Mouse (Mus musculus) heart, adult 9 months (tissue): ENCODE data around the gene Hoxd8.

Source experiments
- DNase-seq, 2 experiments: peaks; one replicate each; pipeline ENCODE4 v3.0.0; 2022; ENCODE audit warnings: low spot score in 2 of 2

Gene Hoxd8

DNA sequence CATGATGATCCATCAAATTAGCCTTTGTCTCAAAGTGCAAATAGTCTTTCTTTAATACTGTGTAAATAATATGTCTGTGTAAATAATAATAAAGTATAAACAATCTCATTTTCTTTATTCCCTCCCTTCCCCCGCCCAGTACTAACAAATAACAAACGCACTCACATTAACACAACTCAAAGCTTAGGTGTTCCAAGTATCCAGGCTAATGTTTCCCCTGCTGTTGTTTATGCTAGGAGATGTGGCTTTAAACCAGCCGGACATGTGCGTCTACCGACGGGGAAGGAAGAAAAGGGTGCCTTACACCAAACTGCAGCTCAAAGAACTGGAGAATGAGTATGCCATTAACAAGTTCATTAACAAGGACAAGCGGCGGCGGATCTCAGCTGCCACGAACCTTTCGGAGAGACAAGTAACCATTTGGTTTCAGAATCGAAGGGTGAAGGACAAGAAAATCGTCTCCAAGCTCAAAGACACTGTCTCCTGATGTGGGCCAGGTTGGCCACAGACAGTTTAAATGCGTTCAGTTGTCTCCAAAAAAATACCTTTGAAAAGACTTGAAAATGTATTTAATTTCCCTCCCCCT, 34.7 kb upstream of the Hoxd8 start:
- no peak for DNase-seq

- no peak for DNase-seq
Measured at GRCm38 (mm10) chr2:74670632-74671188, 33.7 kb upstream of the Hoxd8 start.

DNA sequence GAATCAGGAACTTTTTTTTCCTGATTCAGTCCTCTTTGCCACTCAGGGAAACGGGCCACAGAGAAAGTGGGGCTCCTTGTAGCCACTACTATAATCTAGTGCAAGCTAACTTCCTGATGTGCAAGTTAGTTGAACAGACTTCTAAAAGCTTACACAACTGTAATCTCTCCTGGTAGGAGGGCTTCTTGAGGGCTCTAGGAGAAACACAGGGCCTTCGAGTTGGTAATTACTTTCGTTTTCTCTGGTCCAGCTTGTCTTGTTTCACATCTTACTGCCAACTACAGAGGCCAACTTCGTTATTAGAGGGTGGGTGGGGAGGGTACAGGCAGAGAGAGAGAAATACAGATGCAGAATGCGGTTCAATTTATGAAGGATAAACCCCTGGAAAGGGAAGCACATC, 32.6 kb upstream of the Hoxd8 start:
- no peak for DNase-seq

DNA sequence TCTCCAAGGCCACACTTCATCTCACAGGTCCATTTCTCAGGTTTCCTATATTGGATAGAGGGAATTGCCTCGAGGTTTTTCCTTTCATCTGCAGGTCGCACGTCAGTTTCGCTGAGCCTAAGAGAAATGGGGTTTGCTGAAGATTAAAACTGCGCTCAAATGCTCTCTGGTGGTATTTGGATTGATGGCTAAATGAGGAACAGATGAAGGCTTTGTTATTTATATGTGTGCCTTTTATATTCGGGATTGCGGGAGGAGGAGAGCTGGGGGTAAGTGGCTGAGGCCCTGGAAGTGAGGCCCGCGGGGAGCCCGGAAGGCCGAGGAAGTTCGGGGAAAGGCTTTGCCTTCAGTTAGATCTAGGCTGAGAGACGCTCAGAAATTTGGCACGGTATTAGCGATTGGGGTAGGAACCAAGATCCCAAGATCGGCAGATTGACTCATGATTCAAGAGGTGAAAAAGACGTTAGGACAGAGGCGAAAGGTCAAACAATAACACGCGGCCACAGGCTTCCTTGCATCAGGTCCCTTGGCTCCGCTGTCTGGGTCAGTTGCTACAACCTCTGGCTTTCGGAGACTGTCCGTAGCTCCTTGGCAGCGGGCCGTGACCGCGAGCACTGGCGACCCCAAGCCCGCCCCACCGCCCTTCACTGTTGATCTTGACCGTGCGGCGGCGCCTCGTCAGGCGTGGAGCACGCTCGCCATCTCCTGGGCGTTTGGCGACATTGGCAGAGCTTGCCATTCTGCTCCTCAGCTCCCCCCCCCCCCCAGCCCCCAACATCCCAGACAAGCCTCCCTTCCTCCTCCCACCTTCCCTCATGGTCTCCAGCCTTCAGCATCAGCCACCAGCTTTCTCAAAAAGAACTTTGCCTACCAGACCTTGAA, 31.7 kb upstream of the Hoxd8 start:
- DNase-seq = no peak

- DNase-seq = no peak
Measured at GRCm38 (mm10) chr2:74673835-74674425, 30.5 kb upstream of the Hoxd8 start.

- DNase-seq = no peak
Measured at GRCm38 (mm10) chr2:74674881-74675665, 29.3 kb upstream of the Hoxd8 start, which contains the start of gene Hoxd12. Gene Hoxd12, plus strand, starts transcription at chr2:74675013.

DNA sequence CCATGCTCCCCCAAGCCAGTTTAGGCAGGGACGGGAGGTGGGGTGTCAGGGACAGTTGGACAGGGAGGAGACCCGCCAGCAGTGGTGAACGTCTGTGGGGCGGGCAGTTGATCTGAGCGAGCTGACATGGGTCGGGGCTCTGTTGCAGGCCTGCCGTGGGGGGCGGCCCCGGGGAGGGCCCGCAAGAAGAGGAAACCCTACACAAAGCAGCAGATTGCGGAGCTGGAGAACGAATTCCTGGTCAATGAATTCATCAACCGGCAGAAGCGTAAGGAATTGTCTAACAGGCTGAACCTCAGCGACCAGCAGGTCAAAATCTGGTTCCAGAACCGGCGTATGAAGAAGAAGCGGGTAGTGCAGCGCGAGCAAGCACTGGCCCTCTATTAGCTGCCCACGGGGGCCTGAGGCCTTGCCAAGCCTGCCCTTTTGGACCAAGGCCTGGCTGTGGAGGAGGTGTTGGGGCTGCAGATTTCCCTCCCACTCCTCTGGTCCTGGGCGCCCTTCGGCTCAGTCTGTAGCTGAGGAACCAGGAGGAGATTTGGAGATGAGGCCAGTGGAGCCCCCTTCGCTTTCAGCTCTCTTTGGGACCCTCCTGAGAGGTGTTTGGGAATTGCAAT, 28.6 kb upstream of the Hoxd8 start:
- DNase-seq = no peak

- DNase-seq = no peak
Measured at GRCm38 (mm10) chr2:74676376-74677052, 27.9 kb upstream of the Hoxd8 start.

DNA sequence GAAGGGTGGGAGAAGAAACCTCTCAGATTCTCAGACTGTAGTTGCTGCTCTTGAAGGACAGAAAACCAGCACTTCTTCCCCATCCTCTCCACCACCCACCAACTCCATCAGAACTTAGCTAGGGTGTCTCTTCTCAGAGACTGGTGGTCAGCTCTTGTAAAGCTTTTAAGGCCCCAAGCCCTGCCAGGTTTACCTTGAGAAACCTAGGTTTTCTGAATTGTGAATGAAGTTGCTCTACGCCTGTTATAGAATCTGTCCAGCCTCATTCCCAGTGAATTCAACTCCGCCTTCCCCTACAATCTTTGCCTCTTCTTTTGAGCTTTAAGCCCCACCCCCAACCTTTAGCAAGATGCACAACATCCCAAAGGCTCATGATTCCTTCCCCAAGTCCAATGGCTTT, 27.3 kb upstream of the Hoxd8 start:
- DNase-seq = no peak

DNA sequence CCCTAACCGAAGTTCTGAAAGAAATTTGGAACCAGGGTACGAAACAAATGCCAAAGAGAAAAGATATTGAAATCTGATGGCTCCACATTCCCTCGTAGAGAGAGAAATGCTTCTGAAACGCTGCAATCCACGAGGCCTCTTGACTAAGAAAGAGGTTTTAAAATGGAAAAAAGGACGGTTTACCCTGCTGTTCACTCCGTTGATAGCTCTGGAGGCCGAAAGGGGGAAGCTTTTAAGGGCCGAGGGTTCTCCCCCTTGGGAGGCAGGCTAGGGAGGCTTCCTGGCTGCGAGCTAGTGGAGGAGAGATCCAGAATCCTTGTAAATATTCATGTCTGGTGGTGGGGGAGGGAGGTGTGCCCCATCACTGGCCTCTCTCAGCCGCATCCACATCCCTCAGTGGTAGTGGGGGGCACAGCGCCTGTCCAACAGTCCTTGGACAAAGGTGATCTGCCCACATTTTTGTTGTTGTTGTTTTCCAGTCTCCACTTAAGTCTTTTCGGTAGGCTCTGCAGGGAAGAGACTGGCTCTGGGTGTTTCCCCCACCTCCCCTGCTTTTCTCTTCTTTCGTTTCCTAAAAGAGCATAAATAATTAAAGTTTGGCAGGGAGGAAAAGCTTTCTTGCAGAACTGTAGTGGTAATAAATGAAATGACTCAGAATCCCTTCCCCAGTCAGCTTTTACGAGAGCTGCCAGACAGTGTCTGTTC, 25.4 kb upstream of the Hoxd8 start, which contains the start of gene Hoxd11:
Hoxd11 (plus strand) TSS at position 667 of the 705 bp plus-strand sequence.
- DNase-seq = no peak

DNA sequence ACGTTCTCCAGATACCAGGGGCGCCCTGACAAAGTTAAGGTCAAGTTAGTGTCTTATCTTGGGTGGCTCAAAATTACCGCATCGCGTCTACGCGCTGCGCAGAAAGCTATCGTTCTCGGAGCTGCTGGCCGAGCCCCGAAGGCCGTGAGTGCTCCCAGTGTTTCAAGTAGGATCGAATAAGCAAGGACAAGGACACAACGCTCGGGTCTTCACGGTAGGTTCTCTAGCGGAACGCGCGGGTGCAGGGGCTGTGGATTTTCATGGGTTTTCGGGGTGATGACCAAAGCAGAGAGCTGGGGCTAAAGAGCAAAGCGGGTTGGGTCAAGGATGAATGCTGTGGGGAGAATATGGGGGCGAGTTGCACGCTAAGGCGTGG, 24.8 kb upstream of the Hoxd8 start:
- DNase-seq = no peak

- DNase-seq = no peak
Measured at GRCm38 (mm10) chr2:74679980-74680379, 24.4 kb upstream of the Hoxd8 start.

- no peak for DNase-seq
Measured at GRCm38 (mm10) chr2:74680561-74681398, 23.6 kb upstream of the Hoxd8 start.

GRCm38 (mm10) chr2:74681594-74682531, 22.6 kb upstream of the Hoxd8 start:
- no peak for DNase-seq

- no peak for DNase-seq
Measured at GRCm38 (mm10) chr2:74682796-74683195, 21.6 kb upstream of the Hoxd8 start.

DNA sequence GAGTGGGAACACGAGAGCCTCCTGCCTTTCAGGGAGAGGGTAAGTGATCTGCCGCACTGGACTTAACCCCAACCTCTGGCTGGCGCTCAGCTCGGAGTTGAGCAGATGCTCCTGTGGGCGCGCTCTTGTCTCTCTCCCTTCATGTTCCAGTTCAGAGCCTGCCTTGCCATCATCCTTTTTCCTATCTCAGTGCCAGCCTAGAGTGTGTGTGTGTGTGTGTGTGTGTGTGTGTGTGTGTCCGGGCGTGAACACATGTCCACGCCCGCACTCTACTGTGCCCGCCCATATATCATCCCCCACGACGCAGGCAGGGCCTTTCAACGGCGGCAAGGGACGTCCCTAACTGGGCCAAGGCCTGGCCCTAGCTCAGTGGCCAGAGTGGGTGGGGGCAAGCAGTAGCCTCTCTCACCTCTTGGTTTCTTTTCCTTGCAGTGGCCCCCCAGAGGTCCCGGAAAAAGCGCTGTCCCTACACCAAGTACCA, 20.9 kb upstream of the Hoxd8 start:
- DNase-seq = no peak

DNA sequence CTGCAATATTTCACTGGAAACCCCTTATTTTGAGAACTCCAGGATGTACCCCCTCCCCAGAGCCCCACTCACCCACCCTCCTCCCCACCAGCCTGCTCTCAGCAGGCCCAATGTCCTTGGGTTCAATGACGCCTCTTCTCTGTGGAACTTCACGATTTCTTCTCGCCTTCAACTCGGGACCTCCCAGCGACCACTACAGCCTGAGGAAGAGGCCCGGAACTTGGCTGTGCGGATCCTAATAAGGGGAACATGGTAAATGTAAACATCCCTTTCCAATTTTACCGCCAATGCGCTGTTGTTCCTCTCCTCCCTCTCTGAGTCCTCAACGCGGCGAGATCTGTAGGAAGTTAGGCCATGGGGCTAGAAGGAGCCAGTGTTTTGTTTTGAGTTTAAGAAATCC, 20.3 kb upstream of the Hoxd8 start:
- no peak for DNase-seq

- no peak for DNase-seq
Measured at GRCm38 (mm10) chr2:74685059-74685603, 19.3 kb upstream of the Hoxd8 start.
